Mouse (Mus musculus): ENCODE measurements around the gene Bcl2l1. TPM values are rescaled to one million over a fixed set of nuclear protein-coding genes. Genes with fewer than 3 reads are reported as not detected.

Bcl2l1 gene
- polyA plus RNA-seq, 1 experiment from 2014 or later, result 120 TPM

DNA sequence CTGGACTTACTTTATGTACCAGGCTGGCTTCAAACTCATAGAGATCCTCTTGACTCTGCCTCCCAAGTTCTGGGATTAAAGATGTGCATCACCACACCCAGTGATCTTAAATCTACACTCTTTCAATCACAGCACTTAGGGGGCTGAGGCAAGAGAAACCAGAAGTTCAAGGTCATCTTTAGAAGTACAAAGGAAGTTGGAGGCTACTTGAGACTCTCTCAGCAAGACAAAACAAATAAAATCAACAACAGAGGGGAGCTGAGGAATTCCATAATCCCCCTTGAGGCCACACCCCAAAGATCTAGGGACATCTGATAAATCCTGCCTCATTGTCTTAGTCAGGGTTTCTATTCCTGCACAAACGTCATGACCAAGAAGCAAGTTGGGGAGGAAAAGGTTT lies 59.3 kb downstream of the Bcl2l1 start:
- no peaks in the 10 kb centered on the region for H3K4me1 ChIP-seq (replicated peaks; ENCODE audit: control insufficient read depth, insufficient read depth, low read length)
- H3K27me3 ChIP-seq (ENCODE audit: control insufficient read depth, insufficient read depth, low read depth, low read length), result no peaks in the 10 kb centered on the region
- H3K36me3 ChIP-seq (ENCODE audit: control insufficient read depth, insufficient read depth, low read length), result no peaks in the 10 kb centered on the region
- no peak overlapping the region for H3K4me2 ChIP-seq (ENCODE audit: low read depth, low read length)
- no peak overlapping the region for H3K4me3 ChIP-seq (ENCODE audit: low read length)
- WGBS, result 14% methylated on average over 1 of the region's 1 CpGs
- no peak for ATAC-seq (ENCODE audit: low read depth)
- H3K9ac ChIP-seq (ENCODE audit: low read length), result no peak overlapping the region
- H3K9me3 ChIP-seq (ENCODE audit: control insufficient read depth, low read length), result no peaks in the 10 kb centered on the region
- no peak overlapping the region for H3K27ac ChIP-seq (ENCODE audit: low read length)

- Histone ChIP-seq H3K27ac (ENCODE audit: low read length) (no peak overlapping the region), H3K4me2 (ENCODE audit: low read depth, low read length) (no peak overlapping the region), H3K27me3 (ENCODE audit: control insufficient read depth, insufficient read depth, low read depth, low read length) (no peaks in the 10 kb centered on the region), H3K4me1 (replicated peaks; ENCODE audit: control insufficient read depth, insufficient read depth, low read length) (peaks cover 5% of the 10 kb centered on the region), H3K9ac (ENCODE audit: low read length) (no peak overlapping the region), H3K9me3 (ENCODE audit: control insufficient read depth, low read length) (no peaks in the 10 kb centered on the region), H3K4me3 (ENCODE audit: low read length) (no peak overlapping the region), H3K36me3 (ENCODE audit: control insufficient read depth, insufficient read depth, low read length) (no peaks in the 10 kb centered on the region)
- ATAC-seq (ENCODE audit: low read depth), result no peak
- WGBS, result 86% methylated on average over 9 of the region's 9 CpGs
Observed at GRCm38 (mm10) chr2:152771571-152771970, 60.0 kb downstream of the Bcl2l1 start.

DNA sequence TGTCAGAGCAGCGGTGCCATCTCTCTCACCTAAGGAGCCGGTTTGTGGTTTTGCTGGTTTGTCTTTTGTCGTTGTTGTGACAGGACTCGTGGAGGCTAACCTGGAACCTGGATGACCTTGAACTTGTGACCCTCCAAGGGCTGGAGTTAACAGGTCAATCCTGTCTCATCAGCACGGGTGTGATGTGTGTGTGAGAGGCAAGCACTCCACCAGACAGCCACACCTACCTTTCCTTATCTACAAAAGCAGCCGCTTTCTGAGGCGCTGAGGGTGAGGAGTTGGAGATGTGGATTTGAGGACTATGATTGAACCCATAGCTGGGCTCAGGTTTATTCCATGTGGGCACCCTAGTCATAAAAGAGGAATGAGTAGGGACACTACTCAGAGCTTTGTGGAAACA lies 61.9 kb downstream of the Bcl2l1 start:
- H3K4me1 ChIP-seq (replicated peaks; ENCODE audit: control insufficient read depth, insufficient read depth, low read length), result peaks cover 14% of the 10 kb centered on the region
- ATAC-seq (ENCODE audit: low read depth), result no peak
- no peak overlapping the region for H3K27ac ChIP-seq (ENCODE audit: low read length)
- WGBS, result 61% methylated on average over 7 of the region's 7 CpGs
- no peaks in the 10 kb centered on the region for H3K9me3 ChIP-seq (ENCODE audit: control insufficient read depth, low read length)
- H3K27me3 ChIP-seq (ENCODE audit: control insufficient read depth, insufficient read depth, low read depth, low read length), result no peaks in the 10 kb centered on the region
- no peaks in the 10 kb centered on the region for H3K36me3 ChIP-seq (ENCODE audit: control insufficient read depth, insufficient read depth, low read length)
- no peak overlapping the region for H3K4me2 ChIP-seq (ENCODE audit: low read depth, low read length)
- H3K4me3 ChIP-seq (ENCODE audit: low read length), result no peak overlapping the region
- H3K9ac ChIP-seq (ENCODE audit: low read length), result no peak overlapping the region

DNA sequence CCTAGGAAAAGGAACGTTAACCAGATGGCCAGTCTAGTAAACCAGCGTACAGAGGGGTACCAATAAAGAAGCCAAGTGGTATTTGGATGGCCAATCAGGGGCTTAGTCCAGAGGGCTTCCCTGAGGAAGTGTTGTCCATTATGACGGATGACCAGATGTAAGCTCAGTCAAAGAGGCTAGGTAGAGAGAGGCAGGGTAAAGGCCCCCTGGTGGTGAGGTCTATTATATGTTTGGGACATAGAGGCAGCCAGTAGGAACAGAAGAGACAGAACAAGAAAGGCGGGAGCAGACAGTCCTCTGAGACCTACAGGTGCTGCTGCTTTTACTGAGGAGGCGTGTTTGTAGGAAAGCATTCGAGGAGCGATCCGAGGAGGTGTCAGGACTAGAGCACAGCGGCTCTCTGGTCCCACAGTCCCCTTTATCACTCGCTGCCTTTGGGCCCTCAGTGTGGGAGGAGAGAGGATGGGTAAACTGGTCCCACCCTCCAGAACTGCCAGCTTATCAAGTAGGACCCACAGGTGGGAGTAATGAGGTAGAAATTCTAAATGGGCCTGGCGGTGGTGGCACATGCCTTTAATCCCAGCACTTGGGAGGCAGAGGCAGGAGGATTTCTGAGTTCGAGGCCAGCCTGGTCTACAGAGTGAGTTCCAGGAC lies 63.8 kb downstream of the Bcl2l1 start:
- Histone ChIP-seq H3K36me3 (ENCODE audit: control insufficient read depth, insufficient read depth, low read length) (no peaks in the 10 kb centered on the region), H3K4me1 (replicated peaks; ENCODE audit: control insufficient read depth, insufficient read depth, low read length) (peaks cover 24% of the 10 kb centered on the region), H3K27me3 (ENCODE audit: control insufficient read depth, insufficient read depth, low read depth, low read length) (no peaks in the 10 kb centered on the region), H3K4me3 (ENCODE audit: low read length) (no peak overlapping the region), H3K9me3 (ENCODE audit: control insufficient read depth, low read length) (no peaks in the 10 kb centered on the region), H3K4me2 (ENCODE audit: low read depth, low read length) (no peak overlapping the region), H3K9ac (ENCODE audit: low read length) (no peak overlapping the region), H3K27ac (ENCODE audit: low read length) (no peak overlapping the region)
- ATAC-seq (ENCODE audit: low read depth), result 0 out of 2 replicates have a peak, but pooled peaks have one; percentile 18
- WGBS, result 59% methylated on average over 12 of the region's 12 CpGs

DNA sequence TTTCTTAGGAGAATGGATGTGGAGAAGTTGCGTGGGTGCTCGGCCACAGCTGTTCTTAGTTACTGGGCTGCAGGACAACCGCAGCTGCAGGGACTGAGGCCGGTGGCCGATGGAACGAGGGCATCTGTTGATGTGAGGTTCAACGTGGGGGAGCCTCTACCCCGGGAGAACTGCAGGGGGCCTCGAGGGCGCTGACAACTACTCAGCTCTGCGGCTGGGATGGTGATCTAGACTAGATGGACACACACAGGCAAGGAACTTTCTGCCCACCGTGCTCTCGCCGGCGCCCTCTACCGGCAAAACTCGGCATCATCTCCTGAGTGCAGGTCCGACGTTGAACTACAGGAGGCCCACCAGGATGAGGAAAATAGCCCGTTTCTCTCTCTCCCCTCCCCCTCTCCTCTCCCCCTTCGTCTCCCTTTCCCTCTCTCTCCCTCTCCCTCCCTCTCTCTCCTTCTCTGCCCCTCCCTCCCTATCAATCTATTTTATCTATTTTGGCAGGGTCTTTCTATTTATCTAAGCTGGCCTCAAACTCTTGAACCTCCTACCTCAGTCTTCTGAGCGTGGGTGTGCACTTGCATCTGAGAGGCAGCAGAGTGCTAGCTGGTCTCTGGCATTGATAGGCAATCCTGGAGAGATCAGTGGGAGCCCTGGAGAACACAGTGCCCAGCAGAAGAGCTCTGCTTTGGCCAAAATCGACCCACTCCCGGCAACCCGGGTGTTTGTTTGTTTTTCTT lies 65.0 kb downstream of the Bcl2l1 start:
- H3K36me3 ChIP-seq (ENCODE audit: control insufficient read depth, insufficient read depth, low read length), result no peaks in the 10 kb centered on the region
- no peaks in the 10 kb centered on the region for H3K9me3 ChIP-seq (ENCODE audit: control insufficient read depth, low read length)
- H3K9ac ChIP-seq (ENCODE audit: low read length), result peak overlapping the region; percentile 50; the same call in 1 of the 2 replicates
- H3K4me3 ChIP-seq (ENCODE audit: low read length), result 0 out of 2 replicates have a peak overlapping the region, but pooled peaks have one; percentile 1
- peak overlapping the region; percentile 12; the same call in 1 of the 2 replicates for H3K4me2 ChIP-seq (ENCODE audit: low read depth, low read length)
- H3K4me1 ChIP-seq (replicated peaks; ENCODE audit: control insufficient read depth, insufficient read depth, low read length), result peaks cover 24% of the 10 kb centered on the region
- peak; percentile 70 for ATAC-seq (ENCODE audit: low read depth)
- WGBS, result 9% methylated on average over 24 of the region's 25 CpGs
- H3K27me3 ChIP-seq (ENCODE audit: control insufficient read depth, insufficient read depth, low read depth, low read length), result no peaks in the 10 kb centered on the region
- peak overlapping the region; percentile 73 for H3K27ac ChIP-seq (ENCODE audit: low read length)

- ATAC-seq (ENCODE audit: low read depth), result peak; percentile 37
- peak overlapping the region; percentile 81 for H3K27ac ChIP-seq (ENCODE audit: low read length)
Observed at GRCm38 (mm10) chr2:152765045-152765674, 66.4 kb downstream of the Bcl2l1 start.

GRCm38 (mm10) chr2:152764172-152765044 lies 67.1 kb downstream of the Bcl2l1 start:
- Histone ChIP-seq H3K36me3 (ENCODE audit: control insufficient read depth, insufficient read depth, low read length) (no peaks in the 10 kb centered on the region), H3K4me2 (ENCODE audit: low read depth, low read length) (peak overlapping the region; percentile 37), H3K9ac (ENCODE audit: low read length) (peak overlapping the region; percentile 55), H3K27me3 (ENCODE audit: control insufficient read depth, insufficient read depth, low read depth, low read length) (no peaks in the 10 kb centered on the region), H3K4me1 (replicated peaks; ENCODE audit: control insufficient read depth, insufficient read depth, low read length) (peaks cover 24% of the 10 kb centered on the region), H3K27ac (ENCODE audit: low read length) (peak overlapping the region; percentile 81), H3K4me3 (ENCODE audit: low read length) (peak overlapping the region; percentile 14), H3K9me3 (ENCODE audit: control insufficient read depth, low read length) (no peaks in the 10 kb centered on the region)
- 9% methylated on average over 14 of the region's 14 CpGs for WGBS
- ATAC-seq (ENCODE audit: low read depth), result peak; percentile 44

More at GRCm38 (mm10) chr2:152765045-152765674, 66.4 kb downstream of the Bcl2l1 start:
- Histone ChIP-seq H3K4me1 (replicated peaks; ENCODE audit: control insufficient read depth, insufficient read depth, low read length) (peaks cover 24% of the 10 kb centered on the region), H3K4me2 (ENCODE audit: low read depth, low read length) (peak overlapping the region; percentile 37), H3K9ac (ENCODE audit: low read length) (no peak overlapping the region), H3K9me3 (ENCODE audit: control insufficient read depth, low read length) (no peaks in the 10 kb centered on the region), H3K4me3 (ENCODE audit: low read length) (no peak overlapping the region), H3K36me3 (ENCODE audit: control insufficient read depth, insufficient read depth, low read length) (no peaks in the 10 kb centered on the region), H3K27me3 (ENCODE audit: control insufficient read depth, insufficient read depth, low read depth, low read length) (no peaks in the 10 kb centered on the region)
- WGBS, result 42% methylated on average over 7 of the region's 7 CpGs

DNA sequence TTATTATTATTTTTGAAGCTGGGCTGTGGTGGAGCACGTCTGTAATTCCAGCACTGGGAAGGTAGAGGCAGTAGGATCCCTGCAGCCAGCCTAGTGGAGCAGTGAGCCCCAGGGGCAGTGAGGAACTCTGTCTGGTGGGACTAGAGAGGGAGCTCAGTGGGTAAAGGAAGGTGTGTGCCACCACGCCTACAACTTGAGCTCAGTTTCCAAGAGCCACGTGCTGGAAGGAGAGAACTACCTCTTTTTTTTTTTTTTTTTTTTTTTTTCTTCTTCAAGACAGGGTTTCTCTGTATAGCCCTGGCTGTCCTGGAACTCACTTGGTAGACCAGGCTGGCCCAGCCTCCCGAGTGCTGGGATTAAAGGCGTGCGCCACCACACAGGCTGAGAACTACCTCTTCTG lies 68.2 kb downstream of the Bcl2l1 start:
- Histone ChIP-seq H3K4me2 (ENCODE audit: low read depth, low read length) (no peak overlapping the region; the same call in 1 of the 2 replicates), H3K36me3 (ENCODE audit: control insufficient read depth, insufficient read depth, low read length) (no peaks in the 10 kb centered on the region), H3K4me1 (replicated peaks; ENCODE audit: control insufficient read depth, insufficient read depth, low read length) (peaks cover 29% of the 10 kb centered on the region)

More for the DNA sequence above, 68.2 kb downstream of the Bcl2l1 start:
- no peak overlapping the region for H3K4me3 ChIP-seq (ENCODE audit: low read length)
- no peaks in the 10 kb centered on the region for H3K9me3 ChIP-seq (ENCODE audit: control insufficient read depth, low read length)
- no peak overlapping the region; the same call in 1 of the 2 replicates for H3K9ac ChIP-seq (ENCODE audit: low read length)
- 66% methylated on average over 6 of the region's 6 CpGs for WGBS
- no peak for ATAC-seq (ENCODE audit: low read depth)
- H3K27ac ChIP-seq (ENCODE audit: low read length), result peak overlapping the region; percentile 81
- no peaks in the 10 kb centered on the region for H3K27me3 ChIP-seq (ENCODE audit: control insufficient read depth, insufficient read depth, low read depth, low read length)
